Mouse (Mus musculus) cerebellum, adult 18-20 months (tissue): ENCODE measurements around the gene Atpif1.
"Not testable (repeated sequence)": the region's sequence is repeated elsewhere in the genome, so short reads cannot be mapped to it uniquely, and the experiment has no call there.

Experiments
- DNase-seq, 2 experiments: peaks; one replicate each; pipeline ENCODE4 v3.0.0; 2021

The Atpif1 gene

DNA sequence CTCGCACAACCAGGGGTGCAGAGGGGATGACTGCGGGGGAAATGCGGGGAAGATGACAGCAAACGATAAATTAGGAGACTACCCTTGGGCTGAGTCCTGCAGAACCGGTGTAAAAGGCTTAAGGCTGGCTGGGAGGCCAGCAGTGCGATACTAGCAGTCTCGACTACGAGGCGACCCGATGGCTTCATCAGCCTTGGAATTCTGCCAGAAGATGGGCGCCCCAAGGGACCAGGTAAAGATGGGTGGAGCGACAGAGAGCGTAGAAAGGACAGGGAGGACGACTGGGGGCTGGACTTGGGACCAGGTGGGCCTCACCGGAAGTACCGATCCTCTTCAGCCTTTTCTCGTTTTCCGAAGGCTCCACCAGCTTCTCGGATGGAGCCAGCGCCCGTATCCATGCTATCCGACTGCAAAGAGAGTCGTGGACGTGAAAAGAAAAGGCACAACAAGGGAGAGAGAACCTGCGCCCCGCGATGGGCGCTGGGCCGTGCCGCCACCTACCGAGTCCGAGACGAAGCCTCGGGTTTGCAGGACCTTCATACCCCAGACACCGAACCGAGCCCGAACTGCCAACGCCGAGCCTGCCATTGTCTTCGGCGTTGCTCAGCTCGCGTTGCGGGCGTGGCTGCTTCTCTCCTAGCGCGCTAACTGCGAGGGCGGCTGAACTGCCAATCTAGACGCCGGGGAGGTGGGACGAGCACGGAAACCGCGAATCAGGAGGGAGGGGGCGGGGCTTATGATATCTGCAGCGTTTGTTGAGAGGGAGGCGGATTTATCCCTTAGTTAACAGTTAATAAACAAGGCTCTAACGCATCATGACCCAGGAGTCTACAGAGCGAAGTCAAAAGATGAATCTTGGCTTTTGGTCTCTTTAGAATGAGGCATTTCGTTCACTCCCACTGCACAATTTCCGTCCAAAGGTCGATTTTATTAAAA lies at the start of gene Atpif1:
Atpif1 (minus strand) TSS at position 679 of the 936 bp plus-strand sequence.
- DNase-seq: peak; percentile 89 to 95

- DNase-seq: no peak
These were observed 41.4 kb upstream of the Atpif1 start for GRCm38 (mm10) chr4:132574809-132575347.

GRCm38 (mm10) chr4:132573327-132573726 lies 39.9 kb upstream of the Atpif1 start:
- no peak for DNase-seq

- DNase-seq: no peak
These were observed 37.7 kb upstream of the Atpif1 start for GRCm38 (mm10) chr4:132571190-132571589.

- DNase-seq: no peak
These were observed 35.7 kb upstream of the Atpif1 start for GRCm38 (mm10) chr4:132569115-132569514.

- DNase-seq: no peak
These were observed 33.9 kb upstream of the Atpif1 start for GRCm38 (mm10) chr4:132567361-132567779.

- no peak for DNase-seq
These were observed 31.8 kb upstream of the Atpif1 start for GRCm38 (mm10) chr4:132565089-132565747.

GRCm38 (mm10) chr4:132563965-132564364 lies 30.5 kb upstream of the Atpif1 start, which contains the start of gene Ptafr:
Gene Ptafr, plus strand, starts transcription at chr4:132564067.
- DNase-seq: no peak

- no peak for DNase-seq
These were observed 29.8 kb upstream of the Atpif1 start for GRCm38 (mm10) chr4:132563261-132563660.

- not testable (repeated sequence) for DNase-seq
These were observed 22.1 kb upstream of the Atpif1 start for GRCm38 (mm10) chr4:132555550-132555949.

GRCm38 (mm10) chr4:132554653-132555052 lies 21.2 kb upstream of the Atpif1 start:
- no peak for DNase-seq

DNA sequence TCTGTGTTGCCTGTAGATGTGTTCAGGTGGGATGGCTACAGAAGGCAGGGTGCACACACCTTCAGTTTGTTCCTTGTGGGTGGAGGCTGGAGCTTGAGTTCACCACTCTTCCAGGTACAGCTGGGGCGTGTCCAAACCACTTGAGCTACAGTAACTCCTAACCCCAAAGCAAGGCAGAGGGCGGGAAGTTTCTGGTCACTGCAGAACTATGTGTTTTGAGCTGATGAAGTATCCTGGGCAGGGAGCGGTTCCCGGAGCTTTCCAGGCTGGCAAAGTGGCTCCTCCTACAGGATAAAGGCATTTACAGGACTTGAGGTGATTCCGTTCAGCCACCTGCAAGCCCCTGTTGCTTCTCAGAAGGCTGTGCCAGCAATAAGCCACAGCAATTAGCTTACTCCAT lies 20.8 kb upstream of the Atpif1 start:
- DNase-seq: no peak

- peak; percentile 74 to 77 for DNase-seq
These were observed 12.4 kb upstream of the Atpif1 start for GRCm38 (mm10) chr4:132545851-132546250.

- no peak for DNase-seq
These were observed 9.3 kb upstream of the Atpif1 start for GRCm38 (mm10) chr4:132542724-132543123.

DNA sequence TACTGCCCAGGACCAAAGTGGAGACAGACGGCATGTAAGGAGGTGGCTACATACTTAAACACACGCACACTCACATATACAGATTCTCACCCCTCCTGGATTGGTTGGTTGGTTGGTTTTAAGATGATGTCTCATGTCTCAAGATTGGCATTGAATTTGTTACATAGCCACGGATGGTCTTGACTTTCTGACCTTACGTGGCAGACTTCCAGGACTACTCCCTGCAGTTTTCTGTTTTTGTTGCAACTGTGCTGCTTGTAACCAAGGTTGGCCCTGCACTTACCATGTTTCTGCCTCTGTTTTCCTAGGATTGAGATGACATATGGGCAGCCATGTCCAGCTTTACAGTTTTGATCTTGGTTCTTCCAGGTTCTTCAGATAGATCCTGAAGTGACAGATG lies 8.0 kb upstream of the Atpif1 start:
- no peak for DNase-seq

DNA sequence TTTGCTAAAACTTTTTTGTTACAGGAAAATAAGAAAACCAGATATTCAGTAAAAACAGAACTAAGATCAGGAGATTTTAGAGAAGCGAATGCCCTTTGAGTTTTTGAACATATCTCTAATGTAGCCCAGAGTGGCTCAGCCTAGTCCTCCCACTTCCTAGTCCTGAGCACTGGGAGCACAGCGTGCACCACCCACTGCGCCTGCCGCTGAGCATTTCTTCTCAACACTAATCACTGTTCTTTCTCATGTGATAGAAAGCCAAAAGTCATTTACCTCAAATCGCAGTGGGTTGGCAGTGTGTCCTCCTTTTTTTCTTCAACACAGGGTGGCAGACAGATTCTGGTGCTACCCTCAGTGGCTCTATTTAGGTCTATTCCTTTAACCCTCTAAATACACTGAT lies 6.0 kb upstream of the Atpif1 start:
- DNase-seq: no peak

DNA sequence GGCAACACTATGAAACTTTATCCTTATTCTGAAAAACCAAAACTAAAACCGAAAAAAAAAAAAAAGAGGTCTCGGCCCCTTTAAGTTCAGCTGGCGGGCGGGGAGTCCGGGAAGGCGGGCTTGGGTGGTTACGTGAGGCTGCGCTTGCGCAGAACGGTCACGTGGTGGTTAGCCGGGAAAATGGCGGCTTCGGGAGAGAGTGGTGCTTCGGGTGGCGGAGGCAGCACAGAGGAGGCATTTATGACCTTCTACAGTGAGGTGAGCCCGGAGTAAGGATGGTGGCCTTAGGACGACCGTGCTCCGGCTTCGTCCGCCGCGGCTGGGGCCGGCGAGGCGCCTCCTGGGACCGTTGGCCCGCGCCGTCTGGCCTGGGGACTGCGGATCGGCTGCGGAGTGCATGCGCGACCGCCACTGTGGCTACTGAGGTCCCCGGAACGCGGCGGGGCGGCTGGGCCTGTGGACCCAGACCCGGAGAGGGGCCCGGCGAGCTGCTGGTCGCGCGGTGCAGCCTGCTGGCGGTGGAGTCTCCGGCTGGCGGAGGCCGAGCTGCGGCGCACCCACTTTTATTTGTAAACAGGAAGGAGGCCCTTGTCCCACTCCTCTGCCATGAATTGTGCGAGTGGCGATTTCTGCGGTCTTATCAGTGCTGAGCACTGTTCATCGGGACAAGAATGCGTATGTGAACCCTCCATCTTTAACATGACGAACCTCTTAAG lies 2.1 kb upstream of the Atpif1 start, which contains the start of gene Dnajc8:
Dnajc8 (plus strand) TSS at position 145 of the 716 bp plus-strand sequence.
- DNase-seq: peak; percentile 96 to 97

- DNase-seq: no peak
These were observed 963 bp downstream of the Atpif1 start for GRCm38 (mm10) chr4:132532496-132532895.

GRCm38 (mm10) chr4:132530033-132530804 lies 3.2 kb downstream of the Atpif1 start:
- no peak for DNase-seq

DNA sequence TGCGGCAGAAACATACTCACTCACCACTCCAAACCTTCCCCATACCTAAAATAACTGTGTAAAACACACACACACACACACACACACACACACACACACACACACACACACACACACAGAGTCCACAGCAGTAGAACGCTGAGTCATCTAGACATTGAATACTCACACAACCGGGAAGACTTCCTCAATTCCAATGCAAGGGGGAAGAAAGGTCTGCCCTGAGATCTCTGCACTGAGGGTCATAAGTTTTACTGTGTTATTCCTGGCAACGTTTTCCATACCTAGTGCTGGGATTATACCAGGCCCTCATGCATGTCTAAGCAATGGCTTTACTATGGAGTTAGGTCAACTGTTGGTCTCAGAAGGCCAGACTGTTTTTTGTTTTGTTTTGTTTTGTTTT lies 4.1 kb downstream of the Atpif1 start:
- DNase-seq: no peak

- no peak for DNase-seq
These were observed 5.4 kb downstream of the Atpif1 start for GRCm38 (mm10) chr4:132527917-132528522.

DNA sequence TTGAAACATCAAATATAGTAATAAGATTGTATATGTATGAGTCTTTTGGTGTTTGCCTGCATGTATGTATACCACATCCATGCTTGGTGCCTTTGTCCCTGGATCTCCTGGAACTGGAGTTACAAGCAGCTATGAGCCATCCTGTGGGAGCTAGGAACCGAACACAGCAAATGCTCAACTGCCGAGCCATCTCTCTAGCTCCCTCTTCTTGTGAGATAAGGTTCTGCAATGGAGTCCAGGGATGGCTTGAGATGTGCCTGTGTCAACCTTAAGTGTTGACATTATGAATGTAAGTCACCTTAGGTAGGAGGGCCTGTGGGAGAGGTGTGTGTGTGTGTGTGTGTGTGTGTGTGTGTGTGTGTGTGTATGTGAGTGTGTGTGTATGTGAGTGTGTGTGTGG lies 6.8 kb downstream of the Atpif1 start:
- no peak for DNase-seq
